Mouse (Mus musculus) induced T-regulatory cell, adult 2 months (primary cell): ENCODE measurements around the gene H2-M10.2.

Experiments used
- DNase-seq: peaks from one replicate; pipeline ENCODE4 v3.0.0-alpha.2; 2012; ENCODE audit warnings: low read depth

H2-M10.2 gene

DNA sequence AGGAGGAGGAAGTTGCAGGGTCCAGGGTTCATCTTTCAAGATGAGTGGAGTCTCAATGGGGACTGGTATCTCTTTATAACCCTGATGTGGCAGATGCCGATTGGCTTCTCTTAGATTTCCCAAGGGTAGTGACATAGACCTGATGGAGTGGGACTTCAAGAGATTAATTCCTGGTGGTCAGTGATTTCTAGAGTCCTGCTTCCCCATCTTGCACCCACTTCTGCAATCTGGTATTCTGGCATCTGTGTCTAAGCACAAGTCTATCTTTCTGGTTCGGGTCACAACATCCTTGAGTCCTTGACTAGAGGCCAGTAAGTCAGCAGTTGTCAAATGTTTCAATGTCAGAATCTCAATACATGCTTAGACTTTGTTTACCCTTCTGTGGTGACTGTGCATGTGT lies at the start of gene H2-M10.2:
H2-M10.2 (minus strand) TSS at position 101 of the 400 bp plus-strand sequence.
- no peak for DNase-seq

DNA sequence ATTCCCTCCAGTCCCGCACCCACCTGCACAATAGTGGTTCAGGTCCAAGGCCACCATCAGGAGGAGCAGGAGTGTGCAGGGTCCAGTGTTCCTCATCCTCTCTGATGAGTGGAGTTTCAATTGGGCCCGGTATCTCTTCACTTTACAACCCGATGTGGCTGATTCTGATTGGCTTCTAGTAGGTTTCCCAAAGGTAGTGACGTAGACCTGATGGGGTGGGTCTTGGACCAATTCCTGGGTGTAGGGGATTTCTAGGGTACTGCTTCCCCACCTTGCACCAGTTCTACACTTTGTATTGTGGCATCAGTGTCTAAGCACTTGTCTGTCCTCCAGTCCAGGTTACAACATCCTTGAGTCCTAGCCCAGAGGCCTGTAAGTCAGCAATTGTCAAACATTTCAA lies 39.8 kb upstream of the H2-M10.2 start, which contains the start of gene H2-M10.1:
H2-M10.1 (minus strand) TSS at position 101 of the 400 bp plus-strand sequence.
- DNase-seq: no peak

DNA sequence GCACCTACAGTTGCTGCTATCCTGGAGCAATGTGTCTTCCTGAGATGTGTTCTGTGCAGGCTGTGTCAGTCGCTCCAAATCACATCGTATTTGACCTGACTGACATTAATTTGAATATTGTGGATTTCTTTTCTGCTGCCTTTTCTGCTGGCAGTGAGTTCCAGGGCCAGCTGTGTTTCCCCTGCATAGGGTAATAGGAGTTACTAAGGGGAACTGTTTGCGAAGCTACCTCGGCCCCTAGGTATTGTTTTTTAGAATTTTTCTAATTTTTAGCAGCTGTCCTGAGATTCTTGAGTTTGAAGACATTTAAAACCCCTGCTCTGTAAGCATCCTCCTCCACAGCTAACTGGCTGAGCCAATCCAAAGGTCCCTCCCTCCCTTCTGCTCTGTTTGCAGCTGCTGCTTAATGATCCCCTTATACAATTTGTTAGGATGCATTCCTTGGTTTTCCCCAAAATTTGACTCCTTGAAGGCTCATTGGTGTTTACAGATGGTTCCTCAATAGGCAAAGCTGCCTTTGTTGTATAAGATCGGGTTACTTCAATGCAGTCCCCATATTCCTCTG lies 29.5 kb upstream of the H2-M10.2 start:
- no peak for DNase-seq

DNA sequence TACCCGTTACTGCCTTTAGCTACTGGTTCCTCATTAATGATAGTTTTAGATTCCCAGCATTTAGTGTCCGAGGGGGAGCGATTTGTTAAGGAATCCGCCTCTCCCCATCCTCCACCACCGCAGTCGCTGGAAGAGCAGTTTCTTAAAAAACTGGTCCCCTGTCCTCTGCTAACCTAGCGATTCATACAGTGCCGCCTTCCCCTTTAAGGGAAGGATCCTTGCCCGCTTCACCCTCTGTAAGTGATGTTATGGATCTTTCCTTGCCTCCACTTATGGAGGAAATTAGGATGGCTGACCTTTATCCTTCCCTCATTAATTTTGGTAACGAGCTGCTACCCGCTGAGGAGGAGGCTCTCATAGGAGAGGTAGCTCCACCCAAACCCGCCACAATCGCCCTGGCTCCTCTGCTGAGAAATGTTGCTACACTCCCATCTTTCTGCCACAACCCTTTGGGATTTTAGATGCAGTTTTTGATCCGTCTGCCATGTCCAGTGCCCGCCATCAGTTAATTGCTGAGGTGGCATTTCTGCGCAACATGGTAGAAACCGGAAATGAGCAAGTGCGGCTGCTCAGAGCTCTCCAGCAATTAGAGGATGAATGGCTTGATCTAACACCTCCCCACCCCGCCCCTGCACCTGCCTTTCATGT lies 28.9 kb upstream of the H2-M10.2 start:
- peak; percentile 83 for DNase-seq

DNA sequence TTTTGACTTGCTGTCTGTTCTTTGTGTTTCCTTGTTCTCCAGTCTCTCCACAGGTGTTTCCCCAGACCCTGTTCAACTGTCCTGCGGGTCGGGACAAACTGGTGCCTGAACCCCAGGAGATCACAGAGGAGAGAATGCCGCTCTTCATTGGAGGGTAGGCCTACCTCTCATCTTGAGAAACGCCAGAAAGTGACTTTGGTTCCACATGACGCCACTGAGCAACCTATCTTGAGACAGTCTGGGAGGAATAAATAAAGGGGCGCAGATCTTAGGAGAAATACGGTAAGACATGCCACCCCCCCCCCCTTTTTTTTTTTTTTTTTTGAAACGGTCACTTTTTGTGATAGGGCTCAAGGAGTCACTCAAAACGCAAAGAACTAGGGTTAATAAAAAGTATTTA lies 28.2 kb upstream of the H2-M10.2 start:
- no peak for DNase-seq

DNA sequence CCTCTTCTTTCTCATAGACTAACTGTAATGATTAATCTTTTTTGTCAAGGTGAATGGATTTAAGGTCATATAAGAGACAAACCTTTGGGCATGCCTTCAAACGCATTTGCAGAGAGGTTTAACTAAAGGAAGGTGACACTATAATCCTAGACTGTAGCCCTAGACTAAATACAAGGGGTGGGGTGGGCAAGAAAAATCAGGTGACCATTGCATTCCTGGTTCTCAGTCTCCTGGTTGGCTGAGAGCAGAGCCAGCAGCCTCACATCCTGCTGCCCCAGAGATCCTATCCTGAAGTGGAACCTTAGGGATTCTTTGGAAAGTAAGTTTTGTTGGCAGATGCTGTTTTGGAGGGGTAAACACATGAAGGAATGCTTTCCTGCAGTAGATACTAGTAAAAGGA lies 23.0 kb upstream of the H2-M10.2 start:
- no peak for DNase-seq

DNA sequence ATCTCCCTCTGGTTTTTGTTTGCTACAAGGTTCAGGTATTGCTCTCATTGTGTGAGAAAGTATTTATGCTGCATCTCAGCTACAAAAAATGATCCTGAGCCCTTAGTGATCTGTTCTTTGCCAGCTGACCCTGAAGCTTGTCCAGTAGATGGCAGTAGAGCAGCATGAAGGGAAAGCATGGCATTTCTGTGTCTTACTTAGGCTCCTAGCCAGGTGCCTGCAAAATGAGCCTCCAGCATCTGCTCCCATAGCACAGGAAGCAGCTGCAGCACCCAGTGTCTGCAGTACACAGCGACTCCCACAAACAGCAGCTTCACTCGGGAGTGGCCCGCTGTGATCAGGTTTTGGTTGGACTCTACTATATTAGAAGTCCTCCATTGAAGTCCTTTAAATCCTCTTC lies 22.6 kb upstream of the H2-M10.2 start:
- peak; percentile 88 for DNase-seq

DNA sequence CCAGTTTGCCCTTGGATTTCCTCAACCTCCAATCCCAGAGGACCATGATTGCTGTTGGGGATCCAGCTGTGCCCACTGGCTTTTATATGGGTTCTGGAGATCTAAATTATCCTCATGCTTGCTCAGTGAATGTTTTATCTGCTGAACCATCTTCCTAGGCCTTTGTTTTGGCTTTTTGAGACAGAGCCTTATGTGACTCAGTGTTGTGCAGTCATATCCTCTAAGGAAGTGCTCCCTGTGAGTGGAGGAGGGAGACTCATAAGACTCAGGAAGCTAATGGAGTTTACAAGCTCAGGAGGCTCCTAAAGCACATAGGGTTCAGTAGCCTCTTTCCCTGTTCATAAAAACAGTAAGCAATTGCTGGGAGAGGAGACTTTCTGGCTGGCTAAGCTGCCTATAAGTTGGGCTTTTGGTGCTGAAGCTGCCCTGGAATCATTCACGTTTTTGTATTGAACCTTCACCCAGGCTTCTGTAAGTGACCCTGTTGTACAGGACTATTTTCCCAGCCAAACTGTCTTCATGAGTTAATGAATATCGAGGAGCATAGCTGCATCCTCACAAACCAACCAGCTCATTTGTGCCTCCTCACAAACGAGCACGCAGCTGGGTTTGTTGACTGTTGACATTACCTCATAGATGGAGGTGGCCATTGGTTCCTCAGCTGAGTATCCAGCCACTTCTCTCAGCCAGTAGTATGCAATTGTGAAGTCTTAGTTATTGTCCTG lies 4.6 kb downstream of the H2-M10.2 start:
- DNase-seq: no peak

DNA sequence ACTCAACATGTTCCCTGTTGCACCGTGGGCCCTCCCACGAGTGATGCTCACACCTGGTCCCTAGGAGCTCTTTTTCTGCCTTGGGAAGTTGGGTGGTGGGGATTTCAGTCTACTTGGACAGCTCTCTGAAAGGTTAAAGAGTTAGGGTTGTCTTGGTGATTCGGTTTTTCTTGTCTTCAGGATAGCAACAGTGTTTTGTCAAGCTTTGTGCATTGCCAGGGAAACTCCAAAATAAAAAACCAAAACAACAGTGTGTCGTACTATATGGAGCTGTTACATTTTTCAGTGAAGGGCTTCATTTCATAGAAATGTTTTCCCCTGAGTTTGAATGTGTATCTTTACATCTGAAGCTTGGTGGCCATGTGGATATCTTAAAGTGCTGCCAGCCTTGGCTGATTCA lies 11.5 kb downstream of the H2-M10.2 start:
- peak; percentile 69 for DNase-seq

DNA sequence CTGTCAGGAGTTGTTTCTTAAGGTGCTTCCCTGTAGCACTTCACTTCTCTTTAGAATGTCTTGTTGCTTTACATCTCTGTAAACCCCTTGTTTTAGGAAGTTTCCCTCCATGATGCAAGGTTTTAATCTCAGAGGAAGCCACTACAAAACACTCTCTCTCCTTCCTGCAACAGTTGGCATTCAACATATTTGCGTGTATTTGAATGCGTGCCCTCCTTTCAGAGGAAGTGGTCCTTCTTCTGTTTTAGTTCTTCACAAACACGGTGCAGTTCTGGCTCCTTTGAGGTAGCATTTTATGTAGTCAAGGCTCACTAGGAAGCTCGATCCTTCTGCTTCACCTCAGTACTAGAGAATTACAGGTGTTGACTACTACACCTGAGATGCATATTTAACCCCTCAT lies 12.5 kb downstream of the H2-M10.2 start:
- peak; percentile 53 for DNase-seq

DNA sequence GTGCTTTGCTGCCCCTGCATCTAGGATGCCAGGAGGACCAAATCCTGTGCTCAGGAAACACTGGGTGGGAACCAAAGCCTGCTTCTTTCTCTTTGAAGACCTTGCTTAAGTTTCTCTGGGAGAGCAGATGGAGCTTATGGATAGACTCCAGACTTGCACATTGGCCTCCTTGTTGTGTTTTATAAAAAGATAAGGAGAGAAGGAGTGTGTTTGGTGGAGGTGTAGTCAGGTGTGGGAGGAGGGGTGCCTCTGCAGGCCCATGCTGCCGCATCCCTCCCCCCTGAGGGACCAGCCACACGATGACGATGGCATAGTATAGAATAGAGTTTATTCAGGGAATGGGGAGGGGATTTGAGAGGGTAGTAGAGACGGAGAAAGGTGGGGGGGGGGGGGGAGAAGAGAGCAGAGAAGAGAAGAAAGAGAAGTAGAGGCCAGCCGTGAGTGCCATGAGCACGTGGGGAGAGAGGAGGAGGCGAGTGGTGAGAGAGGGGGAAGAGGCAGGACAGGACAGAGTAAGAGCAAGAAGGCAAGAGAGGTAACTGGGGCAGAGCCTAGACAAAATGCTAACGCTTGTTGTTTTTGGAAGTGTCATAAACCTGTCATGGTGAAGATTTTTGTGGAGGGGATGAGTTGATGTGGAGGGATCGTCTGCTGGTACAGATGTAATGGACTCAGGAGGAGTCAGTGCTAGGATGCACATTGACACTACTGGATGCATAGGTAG lies 13.5 kb downstream of the H2-M10.2 start:
- DNase-seq: peak; percentile 27

DNA sequence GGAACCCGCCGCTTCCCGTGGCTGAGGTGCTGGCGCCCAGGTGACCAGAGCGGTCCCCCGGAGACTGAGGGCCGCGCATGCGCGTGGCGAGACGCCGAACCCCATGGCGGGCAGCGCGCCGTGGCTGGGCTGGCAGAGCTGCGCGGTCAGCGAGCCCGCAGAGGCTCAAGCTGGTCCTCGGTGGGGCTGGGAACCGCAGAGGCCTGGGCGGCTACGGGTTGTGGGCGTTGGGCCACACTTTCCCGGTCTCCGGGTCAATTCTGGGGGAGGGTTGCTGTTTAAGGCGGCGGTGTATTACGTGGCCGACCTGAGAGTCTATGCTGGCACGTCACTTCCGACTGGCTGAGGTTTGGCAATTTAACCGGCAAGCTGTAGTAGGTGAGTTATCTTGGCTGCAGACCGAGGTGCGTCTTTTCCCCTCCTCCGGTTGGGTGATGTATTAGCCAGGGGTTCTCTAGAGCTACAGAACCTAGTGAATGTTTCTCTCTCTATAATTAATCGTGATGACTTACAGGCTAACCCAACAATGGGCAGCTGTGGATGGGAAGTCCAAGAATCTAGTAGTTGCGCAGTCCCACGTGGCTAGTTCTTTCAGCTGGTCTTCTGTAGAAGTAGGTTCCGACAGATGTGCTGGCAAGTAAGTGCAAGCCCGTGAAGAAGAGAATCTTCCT lies 14.6 kb downstream of the H2-M10.2 start, which contains the start of gene Trim39:
Trim39 (minus strand) TSS at position 662 of the 671 bp plus-strand sequence.
- peak; percentile 96 for DNase-seq

DNA sequence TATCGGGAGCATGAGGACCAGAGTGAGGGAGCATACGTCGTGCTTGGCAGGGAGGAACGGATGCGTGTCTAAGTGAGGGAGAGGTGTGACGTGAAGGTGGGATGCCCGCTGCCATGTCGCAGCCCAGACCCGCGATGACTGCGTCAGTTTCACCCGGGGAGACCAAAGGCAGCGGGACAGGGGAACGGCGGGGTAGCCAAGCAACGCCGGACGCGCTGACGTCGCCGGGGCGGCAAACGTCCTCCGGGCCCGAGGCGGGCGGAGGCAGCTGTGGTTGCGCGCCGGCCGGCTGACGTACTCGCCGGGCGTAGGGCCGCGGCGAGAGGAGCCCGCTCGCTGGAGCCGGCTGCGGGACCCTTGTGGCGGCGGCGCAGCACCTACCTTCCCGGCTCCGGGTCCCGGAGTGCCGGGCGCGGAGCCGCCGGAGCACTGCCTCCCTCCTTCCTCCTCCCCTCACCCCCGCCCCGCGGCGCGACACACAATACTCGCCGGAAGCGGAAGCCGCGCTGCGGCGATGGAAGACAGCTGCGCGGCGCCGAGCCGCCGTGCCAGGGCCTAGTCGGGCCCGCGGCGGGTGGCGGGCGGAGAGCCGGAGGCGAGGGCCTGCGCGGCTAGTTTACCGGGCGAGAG lies 15.2 kb downstream of the H2-M10.2 start:
- DNase-seq: peak; percentile 95

DNA sequence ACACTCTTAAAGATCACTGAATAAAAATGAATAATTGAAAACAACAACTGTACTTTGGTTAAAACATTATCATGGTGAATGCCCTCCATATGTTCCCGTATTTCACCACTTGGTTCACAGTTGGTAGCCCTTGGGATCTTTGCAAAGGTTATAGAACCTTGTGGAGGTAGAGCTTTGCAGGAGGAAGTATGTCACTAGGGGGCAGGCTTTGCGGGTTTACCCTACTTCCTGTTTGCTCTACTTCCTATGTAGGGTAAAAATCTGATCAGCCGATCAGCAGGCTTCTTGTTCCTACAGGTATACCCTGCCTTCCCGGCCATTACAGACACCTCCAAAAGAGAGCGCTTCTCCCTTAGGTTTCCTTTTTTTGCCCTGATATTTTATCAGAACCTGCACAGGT lies 20.5 kb downstream of the H2-M10.2 start:
- peak; percentile 89 for DNase-seq

DNA sequence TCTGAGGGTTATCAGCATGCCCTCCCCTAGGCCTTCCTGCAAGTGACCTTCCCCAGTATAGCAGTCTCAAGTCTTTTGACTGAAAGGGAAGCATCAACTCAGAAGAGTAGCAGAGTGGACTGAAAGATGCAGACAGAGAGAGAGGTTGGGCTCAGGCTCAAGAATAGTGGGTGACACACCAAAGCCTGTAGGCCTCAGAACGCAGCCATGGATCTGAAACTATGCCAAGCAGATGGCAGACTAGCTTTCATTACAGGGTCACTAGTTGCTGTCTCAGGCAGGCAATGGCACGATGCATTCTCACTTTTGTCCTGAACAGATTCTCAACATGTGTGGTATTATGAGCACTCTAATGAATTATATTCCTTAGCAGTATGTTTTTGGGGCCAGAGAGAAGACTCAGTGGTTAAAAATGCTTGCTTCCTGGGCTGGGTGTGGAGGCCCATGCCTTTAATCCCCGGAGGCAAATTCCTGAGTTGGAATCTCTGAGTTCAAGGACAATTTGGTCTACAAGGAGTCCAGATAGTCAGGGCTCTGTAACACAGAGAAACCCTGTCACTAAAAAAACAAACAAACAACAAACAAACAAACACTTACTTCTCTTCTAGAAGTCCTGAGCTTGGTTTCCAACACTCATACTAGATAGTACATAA lies 21.9 kb downstream of the H2-M10.2 start:
- no peak for DNase-seq

DNA sequence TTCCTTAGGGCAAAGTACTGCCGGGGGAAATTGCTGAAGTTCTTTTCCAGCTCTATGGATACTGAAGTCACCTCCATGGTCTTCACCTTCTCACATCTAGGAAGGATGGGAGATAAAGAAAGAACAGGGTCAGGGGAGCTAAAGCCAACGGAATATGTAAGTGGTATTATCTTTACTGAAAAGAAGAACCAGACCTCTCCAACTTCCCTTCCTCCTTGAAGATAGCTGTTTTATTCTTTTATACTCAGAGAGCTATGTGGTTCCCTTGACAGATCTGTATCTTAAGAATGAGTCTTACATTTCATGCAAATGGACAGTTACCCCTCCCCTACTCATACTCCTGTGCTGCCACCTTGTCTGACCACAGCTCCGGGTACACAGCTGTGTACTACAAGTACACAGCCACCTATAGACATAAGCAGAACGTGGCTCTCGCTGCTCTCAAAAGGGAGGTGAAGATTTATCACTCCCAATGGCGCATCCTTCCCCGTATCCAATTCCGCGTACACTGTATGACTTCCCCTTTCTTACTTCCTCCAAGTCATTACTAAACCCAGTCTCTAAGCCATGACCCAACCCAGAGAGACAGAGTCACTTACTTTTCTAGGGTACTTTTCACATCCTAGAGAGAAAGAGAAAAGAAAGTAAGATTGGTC lies 24.7 kb downstream of the H2-M10.2 start:
- no peak for DNase-seq

DNA sequence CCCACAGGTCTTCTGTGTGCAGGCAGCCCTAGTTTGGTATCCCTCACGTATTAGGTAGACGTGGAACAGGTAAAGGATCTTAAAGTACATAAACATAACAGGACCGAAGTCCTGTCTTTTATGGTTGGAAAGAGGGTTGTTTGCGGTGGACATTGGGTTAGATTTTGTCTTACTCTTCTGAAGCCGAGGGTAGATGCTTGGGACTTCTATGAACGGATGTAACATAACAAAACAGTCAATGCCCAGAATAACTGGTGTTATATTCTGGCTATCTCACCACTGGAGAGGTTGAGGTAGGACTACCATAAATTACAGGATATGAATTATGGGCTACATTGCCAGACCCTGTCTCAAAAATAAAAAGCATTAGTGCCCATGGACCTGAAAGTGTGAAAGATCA lies 28.3 kb downstream of the H2-M10.2 start, which contains the start of gene Rpp21:
Rpp21 (minus strand) TSS at position 101 of the 400 bp plus-strand sequence.
- DNase-seq: no peak

DNA sequence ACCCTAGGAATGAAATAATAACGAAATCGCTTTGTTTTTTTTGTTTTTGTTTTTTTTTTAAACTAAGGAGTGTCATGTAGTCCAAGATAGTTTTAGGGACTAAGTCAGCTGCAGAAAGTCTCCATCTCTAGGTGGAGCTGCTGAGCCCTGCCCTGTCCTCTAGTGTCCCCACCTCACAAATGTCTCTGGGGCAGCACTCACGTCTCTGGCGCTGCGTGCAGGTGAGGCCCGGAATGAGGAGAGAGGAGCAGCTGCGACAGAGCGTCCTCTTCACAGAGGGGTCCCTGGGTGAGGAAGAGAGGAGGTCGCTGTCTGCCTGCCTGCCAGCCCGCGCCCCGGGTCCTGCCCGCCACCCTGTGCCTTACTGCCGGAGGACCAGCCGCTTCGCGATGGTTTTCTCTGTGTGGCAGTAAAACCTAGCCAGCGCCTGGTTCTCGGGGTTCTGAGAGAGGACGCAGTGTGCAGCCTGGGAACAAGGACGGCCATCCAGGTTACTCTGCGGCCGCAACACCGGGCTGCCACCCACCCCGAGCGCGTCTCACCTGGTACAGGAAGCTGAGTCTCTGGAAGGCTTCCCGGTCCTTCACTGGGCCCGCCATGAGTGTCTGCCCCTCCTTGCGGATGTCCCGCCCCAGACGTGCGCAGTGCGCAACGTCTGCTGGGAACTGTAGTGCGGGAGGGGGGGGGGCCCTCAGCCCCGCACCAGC lies 28.9 kb downstream of the H2-M10.2 start:
- peak; percentile 86 for DNase-seq

DNA sequence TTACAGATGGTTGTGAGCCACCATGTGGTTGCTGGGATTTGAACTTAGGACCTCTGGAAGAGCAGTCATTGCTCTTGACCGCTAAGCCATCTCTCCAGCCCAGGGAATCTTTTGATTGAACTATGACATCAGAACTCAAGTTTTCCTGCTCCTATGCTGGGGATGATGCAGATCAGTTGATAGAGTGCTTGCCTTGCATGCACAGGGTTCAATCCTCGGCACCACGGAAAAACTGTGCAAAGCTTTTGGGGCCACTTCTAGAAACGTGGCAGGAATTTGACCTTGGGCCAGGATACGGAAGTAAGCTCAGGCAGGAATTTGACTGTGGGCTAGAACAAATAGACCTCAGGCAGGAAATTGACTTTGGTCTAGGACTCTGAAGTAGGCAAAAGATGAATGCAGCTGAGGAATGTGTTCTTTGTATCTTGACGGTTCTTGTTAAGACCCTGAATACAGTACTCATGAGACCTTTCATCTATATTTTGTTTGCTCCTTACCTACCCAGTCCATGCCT lies 33.1 kb downstream of the H2-M10.2 start:
- DNase-seq: peak; percentile 16
